Mouse (Mus musculus) liver, embryonic 15.5 days (tissue): ENCODE data around the gene Prr19. TPM values are rescaled to one million over a fixed set of nuclear protein-coding genes. Genes with fewer than 3 reads are reported as not detected.

Source experiments
- ATAC-seq: fragments of 200-750 bp; cut with Nextera tagmentation; 2 replicates; pipeline ENCODE4 v1.8.0; 2017; ENCODE audit warnings: moderate number of reproducible peaks, mild to moderate bottlenecking, moderate library complexity; ENCODE audit not compliant: insufficient read depth
- H3K27ac ChIP-seq: fragments of 300-500 bp; sonication (generic); replicated peaks from 2 replicates; pipeline ENCODE4 v1.5.1; 2015; ENCODE audit warnings: mild to moderate bottlenecking, inconsistent platforms
- H3K27me3 ChIP-seq: fragments of 300-500 bp; sonication (generic); 2 replicates; pipeline ENCODE4 v1.6.1; 2015; ENCODE audit warnings: mild to moderate bottlenecking, inconsistent platforms
- H3K36me3 ChIP-seq: fragments of 300-500 bp; sonication (generic); replicated peaks from 2 replicates; pipeline ENCODE4 v1.6.1; 2015; ENCODE audit warnings: moderate library complexity, mild to moderate bottlenecking, inconsistent platforms
- H3K4me1 ChIP-seq: fragments of 300-500 bp; sonication (generic); replicated peaks from 2 replicates; pipeline ENCODE4 v1.6.1; 2015; ENCODE audit warnings: inconsistent platforms
- H3K4me2 ChIP-seq: fragments of 300-500 bp; sonication (generic); 2 replicates; pipeline ENCODE4 v1.6.1; 2015; ENCODE audit warnings: moderate library complexity, mild to moderate bottlenecking, inconsistent platforms
- H3K4me3 ChIP-seq: fragments of 300-500 bp; sonication (generic); replicated peaks from 2 replicates; pipeline ENCODE4 v1.5.1; 2015; ENCODE audit warnings: mild to moderate bottlenecking, inconsistent platforms
- H3K9ac ChIP-seq: fragments of 300-500 bp; sonication (generic); 2 replicates; pipeline ENCODE4 v1.6.1; 2015; ENCODE audit warnings: moderate library complexity, mild to moderate bottlenecking, inconsistent platforms
- H3K9me3 ChIP-seq: fragments of 300-500 bp; sonication (generic); replicated peaks from 2 replicates; pipeline ENCODE4 v1.6.1; 2016; ENCODE audit warnings: inconsistent platforms
- WGBS: fragments of 180-500 bp; shearing (Covaris S2); methylation state at CpG from one replicate; pipeline ENCODE4 v1.1.7; 2015; ENCODE audit warnings: mixed read lengths; ENCODE audit not compliant: insufficient replicate concordance; 5-methylcytosine and 5-hydroxymethylcytosine counted together
- polyA plus RNA-seq: library from polyadenylated mRNA; unstranded; fragments of >200 nt; fragmentation: Nextera tagmentation; extraction: Ambion mirVana; gene quantifications from 2 replicates; pipeline ENCODE4 v1.2.1, GENCODE M21; 2015

Gene Prr19
- polyA plus RNA-seq, 1 experiment from 2014 or later: 0.07 TPM

- WGBS: 11% methylated on average over 4 of the region's 4 CpGs
- no peak for ATAC-seq
- H3K36me3 ChIP-seq: peaks cover 3% of the 10 kb centered on the region; the same call in 1 of the 2 replicates
These were observed 23.2 kb upstream of the Prr19 start for GRCm38 (mm10) chr7:25277998-25278340.

GRCm38 (mm10) chr7:25278341-25279075 is 22.7 kb upstream of the Prr19 start:
- H3K9ac ChIP-seq: peak overlapping the region; percentile 79
- peak overlapping the region; percentile 68 for H3K4me3 ChIP-seq
- WGBS: 1% methylated on average over 57 of the region's 60 CpGs
- peak overlapping the region; percentile 96 for H3K27ac ChIP-seq
- peak overlapping the region; percentile 98 for H3K4me2 ChIP-seq
- H3K36me3 ChIP-seq: no peaks in the 10 kb centered on the region; the same call in 1 of the 2 replicates
- H3K9me3 ChIP-seq: no peaks in the 10 kb centered on the region
- no peaks in the 10 kb centered on the region for H3K27me3 ChIP-seq
- ATAC-seq: peak; percentile 60
- H3K4me1 ChIP-seq: peaks cover 91% of the 10 kb centered on the region

More at GRCm38 (mm10) chr7:25277998-25278340, 23.2 kb upstream of the Prr19 start:
- Histone ChIP-seq H3K9ac (peak overlapping the region; percentile 79), H3K4me2 (peak overlapping the region; percentile 98), H3K27ac (peak overlapping the region; percentile 96), H3K9me3 (no peaks in the 10 kb centered on the region), H3K4me3 (peak overlapping the region; percentile 68), H3K4me1 (peaks cover 91% of the 10 kb centered on the region), H3K27me3 (no peaks in the 10 kb centered on the region)

GRCm38 (mm10) chr7:25279076-25279860 is 21.9 kb upstream of the Prr19 start:
- Histone ChIP-seq H3K27ac (peak overlapping the region; percentile 96), H3K4me2 (peak overlapping the region; percentile 98), H3K9ac (peak overlapping the region; percentile 79), H3K4me1 (peaks cover 91% of the 10 kb centered on the region), H3K36me3 (no peaks in the 10 kb centered on the region), H3K27me3 (no peaks in the 10 kb centered on the region), H3K9me3 (no peaks in the 10 kb centered on the region), H3K4me3 (peak overlapping the region; percentile 68)
- peak; percentile 45 for ATAC-seq
- WGBS: under 1% methylated on average over 48 of the region's 49 CpGs

GRCm38 (mm10) chr7:25279861-25280791 is 21.1 kb upstream of the Prr19 start:
- Histone ChIP-seq H3K4me2 (peak overlapping the region; percentile 98), H3K9ac (peak overlapping the region; percentile 79), H3K36me3 (peaks cover 7% of the 10 kb centered on the region), H3K4me3 (peak overlapping the region; percentile 68), H3K4me1 (peaks cover 91% of the 10 kb centered on the region), H3K27ac (peak overlapping the region; percentile 96), H3K9me3 (no peaks in the 10 kb centered on the region), H3K27me3 (no peaks in the 10 kb centered on the region)
- no peak for ATAC-seq
- WGBS: 2% methylated on average over 6 of the region's 6 CpGs

- H3K9me3 ChIP-seq: no peaks in the 10 kb centered on the region
- H3K4me2 ChIP-seq: peak overlapping the region; percentile 98
- 21% methylated on average over 12 of the region's 12 CpGs for WGBS
- peak overlapping the region; percentile 79 for H3K9ac ChIP-seq
- peaks cover 18% of the 10 kb centered on the region for H3K36me3 ChIP-seq
- peak overlapping the region; percentile 82 for H3K4me3 ChIP-seq
- H3K4me1 ChIP-seq: peaks cover 81% of the 10 kb centered on the region
- H3K27me3 ChIP-seq: no peaks in the 10 kb centered on the region
- peak overlapping the region; percentile 96 for H3K27ac ChIP-seq
- peak; percentile 54 for ATAC-seq
These were observed 20.0 kb upstream of the Prr19 start for GRCm38 (mm10) chr7:25281166-25281733.

- WGBS: 1% methylated on average over 101 of the region's 108 CpGs
- H3K36me3 ChIP-seq: peaks cover 25% of the 10 kb centered on the region
- peaks cover 74% of the 10 kb centered on the region for H3K4me1 ChIP-seq
- H3K4me2 ChIP-seq: peak overlapping the region; percentile 98
- peak overlapping the region; percentile 80 for H3K9ac ChIP-seq
- peak overlapping the region; percentile 82 for H3K4me3 ChIP-seq
- H3K27ac ChIP-seq: peak overlapping the region; percentile 96
- peak; percentile 82 for ATAC-seq
- no peaks in the 10 kb centered on the region for H3K27me3 ChIP-seq
- H3K9me3 ChIP-seq: no peaks in the 10 kb centered on the region
These were observed 19.2 kb upstream of the Prr19 start for GRCm38 (mm10) chr7:25281734-25282601.

- Histone ChIP-seq H3K9ac (peak overlapping the region; percentile 80), H3K4me3 (peak overlapping the region; percentile 82), H3K9me3 (no peaks in the 10 kb centered on the region), H3K4me1 (peaks cover 66% of the 10 kb centered on the region), H3K36me3 (peaks cover 33% of the 10 kb centered on the region), H3K27me3 (no peaks in the 10 kb centered on the region), H3K27ac (peak overlapping the region; percentile 96), H3K4me2 (peak overlapping the region; percentile 98)
- WGBS: under 1% methylated on average over 36 of the region's 36 CpGs
- no peak for ATAC-seq
These were observed 18.4 kb upstream of the Prr19 start for GRCm38 (mm10) chr7:25282731-25283211.

GRCm38 (mm10) chr7:25283637-25284036 is 17.6 kb upstream of the Prr19 start:
- Histone ChIP-seq H3K9ac (peak overlapping the region; percentile 80), H3K27ac (peak overlapping the region; percentile 96), H3K9me3 (no peaks in the 10 kb centered on the region), H3K4me3 (peak overlapping the region; percentile 82), H3K27me3 (no peaks in the 10 kb centered on the region), H3K4me2 (peak overlapping the region; percentile 98), H3K4me1 (peaks cover 57% of the 10 kb centered on the region), H3K36me3 (peaks cover 42% of the 10 kb centered on the region)
- ATAC-seq: no peak
- 4% methylated on average over 5 of the region's 5 CpGs for WGBS

- Histone ChIP-seq H3K9me3 (no peaks in the 10 kb centered on the region), H3K9ac (peak overlapping the region; percentile 80; the same call in 1 of the 2 replicates), H3K4me2 (peak overlapping the region; percentile 98), H3K4me1 (peaks cover 54% of the 10 kb centered on the region), H3K4me3 (peak overlapping the region; percentile 82), H3K27ac (peak overlapping the region; percentile 96), H3K36me3 (peaks cover 47% of the 10 kb centered on the region), H3K27me3 (no peaks in the 10 kb centered on the region)
- WGBS: 53% methylated on average over 2 of the region's 2 CpGs
- no peak for ATAC-seq
These were observed 17.0 kb upstream of the Prr19 start for GRCm38 (mm10) chr7:25284171-25284570.
